Mouse (Mus musculus) embryonic facial prominence, embryonic 15.5 days (tissue): ENCODE data around the gene Nrsn2. TPM values are rescaled to one million over a fixed set of nuclear protein-coding genes. Genes with fewer than 3 reads are reported as not detected.

ENCODE experiments used
- ATAC-seq: fragments of 200-750 bp; cut with Nextera tagmentation; 2 replicates; pipeline ENCODE4 v1.8.0; 2017; ENCODE audit warnings: low read depth, moderate TSS enrichment; ENCODE audit not compliant: insufficient number of reproducible peaks, low FRiP score, low TSS enrichment
- H3K27ac ChIP-seq: fragments of 300-500 bp; sonication (generic); replicated peaks from 2 replicates; pipeline ENCODE4 v1.5.1; 2015; ENCODE audit warnings: mild to moderate bottlenecking, inconsistent platforms
- H3K27me3 ChIP-seq: fragments of 300-500 bp; sonication (generic); 2 replicates; pipeline ENCODE4 v1.6.1; 2015; ENCODE audit warnings: inconsistent platforms
- H3K36me3 ChIP-seq: fragments of 300-500 bp; sonication (generic); 2 replicates; pipeline ENCODE4 v1.6.1; 2015; ENCODE audit warnings: mild to moderate bottlenecking, inconsistent platforms
- H3K4me1 ChIP-seq: fragments of 300-500 bp; sonication (generic); 2 replicates; pipeline ENCODE4 v1.6.1; 2015; ENCODE audit warnings: inconsistent platforms
- H3K4me2 ChIP-seq: fragments of 300-500 bp; sonication (generic); replicated peaks from 2 replicates; pipeline ENCODE4 v1.6.1; 2015; ENCODE audit warnings: mild to moderate bottlenecking, inconsistent platforms
- H3K4me3 ChIP-seq: fragments of 300-500 bp; sonication (generic); replicated peaks from 2 replicates; pipeline ENCODE4 v1.5.1; 2015; ENCODE audit warnings: mild to moderate bottlenecking, inconsistent platforms
- H3K9ac ChIP-seq: fragments of 300-500 bp; sonication (generic); 2 replicates; pipeline ENCODE4 v1.6.1; 2015; ENCODE audit warnings: inconsistent platforms
- H3K9me3 ChIP-seq: fragments of 300-500 bp; sonication (generic); replicated peaks from 2 replicates; pipeline ENCODE4 v1.6.1; 2016; ENCODE audit warnings: inconsistent platforms
- WGBS: fragments of 180-500 bp; shearing (Covaris S2); methylation state at CpG from one replicate; pipeline ENCODE4 v1.1.7; 2015; 5-methylcytosine and 5-hydroxymethylcytosine counted together
- polyA plus RNA-seq: library from polyadenylated mRNA; unstranded; fragments of >200 nt; fragmentation: Nextera tagmentation; extraction: Ambion mirVana; gene quantifications from 2 replicates; pipeline ENCODE4 v1.2.1, GENCODE M21; 2015

The Nrsn2 gene
- polyA plus RNA-seq, 1 experiment from 2014 or later, result 1.0 TPM

- Histone ChIP-seq H3K4me1 (no peaks in the 10 kb centered on the region), H3K27me3 (no peaks in the 10 kb centered on the region), H3K4me3 (no peak overlapping the region), H3K27ac (no peak overlapping the region), H3K9ac (no peak overlapping the region), H3K4me2 (no peak overlapping the region), H3K9me3 (no peaks in the 10 kb centered on the region), H3K36me3 (no peaks in the 10 kb centered on the region)
- no peak for ATAC-seq
- WGBS, result 87% methylated on average over 3 of the region's 3 CpGs
Observed at GRCm38 (mm10) chr2:152357254-152357653, 19.2 kb downstream of the Nrsn2 start.

GRCm38 (mm10) chr2:152349842-152350540 is 26.4 kb downstream of the Nrsn2 start:
- Histone ChIP-seq H3K27me3 (no peaks in the 10 kb centered on the region), H3K9me3 (no peaks in the 10 kb centered on the region), H3K4me3 (no peak overlapping the region), H3K4me1 (no peaks in the 10 kb centered on the region), H3K27ac (no peak overlapping the region), H3K9ac (no peak overlapping the region), H3K4me2 (no peak overlapping the region), H3K36me3 (no peaks in the 10 kb centered on the region)
- ATAC-seq, result no peak
- WGBS, result 86% methylated on average over 8 of the region's 8 CpGs

- 73% methylated on average over 6 of the region's 6 CpGs for WGBS
- ATAC-seq, result no peak
- H3K36me3 ChIP-seq, result no peaks in the 10 kb centered on the region
- H3K27me3 ChIP-seq, result 0 out of 2 replicates have a peak, but pooled peaks cover 3% of the 10 kb centered on the region
- peaks cover 5% of the 10 kb centered on the region for H3K4me1 ChIP-seq
- H3K27ac ChIP-seq, result no peak overlapping the region
- no peak overlapping the region for H3K4me2 ChIP-seq
- H3K9ac ChIP-seq, result no peak overlapping the region
- no peak overlapping the region for H3K4me3 ChIP-seq
- no peaks in the 10 kb centered on the region for H3K9me3 ChIP-seq
Observed at GRCm38 (mm10) chr2:152349205-152349604, 27.2 kb downstream of the Nrsn2 start.

GRCm38 (mm10) chr2:152347722-152348121 is 28.7 kb downstream of the Nrsn2 start:
- 0 out of 2 replicates have a peak, but pooled peaks cover 3% of the 10 kb centered on the region for H3K27me3 ChIP-seq
- H3K4me1 ChIP-seq, result peaks cover 13% of the 10 kb centered on the region
- no peak overlapping the region for H3K9ac ChIP-seq
- H3K27ac ChIP-seq, result no peak overlapping the region
- WGBS, result 67% methylated on average over 2 of the region's 2 CpGs
- H3K36me3 ChIP-seq, result no peaks in the 10 kb centered on the region
- no peaks in the 10 kb centered on the region for H3K9me3 ChIP-seq
- ATAC-seq, result no peak
- H3K4me3 ChIP-seq, result no peak overlapping the region
- H3K4me2 ChIP-seq, result no peak overlapping the region

- no peak for ATAC-seq
- Histone ChIP-seq H3K9me3 (no peaks in the 10 kb centered on the region), H3K9ac (no peak overlapping the region), H3K4me1 (peaks cover 13% of the 10 kb centered on the region), H3K4me2 (no peak overlapping the region), H3K27ac (no peak overlapping the region), H3K27me3 (0 out of 2 replicates have a peak, but pooled peaks cover 3% of the 10 kb centered on the region), H3K4me3 (no peak overlapping the region), H3K36me3 (no peaks in the 10 kb centered on the region)
- WGBS, result 30% methylated on average over 9 of the region's 9 CpGs
Observed at GRCm38 (mm10) chr2:152346776-152347465, 29.5 kb downstream of the Nrsn2 start.

- Histone ChIP-seq H3K27me3 (0 out of 2 replicates have a peak, but pooled peaks cover 3% of the 10 kb centered on the region), H3K4me1 (peaks cover 13% of the 10 kb centered on the region), H3K27ac (no peak overlapping the region), H3K9me3 (no peaks in the 10 kb centered on the region), H3K36me3 (no peaks in the 10 kb centered on the region), H3K4me3 (no peak overlapping the region), H3K9ac (no peak overlapping the region), H3K4me2 (no peak overlapping the region)
- no peak for ATAC-seq
- 56% methylated on average over 6 of the region's 6 CpGs for WGBS
Observed at GRCm38 (mm10) chr2:152345393-152345792, 31.0 kb downstream of the Nrsn2 start.

GRCm38 (mm10) chr2:152344909-152345308 is 31.5 kb downstream of the Nrsn2 start:
- no peak overlapping the region for H3K27ac ChIP-seq
- H3K36me3 ChIP-seq, result no peaks in the 10 kb centered on the region
- H3K9ac ChIP-seq, result no peak overlapping the region
- H3K4me2 ChIP-seq, result no peak overlapping the region
- H3K4me1 ChIP-seq, result peaks cover 13% of the 10 kb centered on the region
- no peak for ATAC-seq
- 0 out of 2 replicates have a peak, but pooled peaks cover 3% of the 10 kb centered on the region for H3K27me3 ChIP-seq
- WGBS, result 63% methylated on average over 5 of the region's 5 CpGs
- H3K9me3 ChIP-seq, result no peaks in the 10 kb centered on the region
- H3K4me3 ChIP-seq, result no peak overlapping the region

GRCm38 (mm10) chr2:152344361-152344760 is 32.1 kb downstream of the Nrsn2 start:
- no peak overlapping the region for H3K27ac ChIP-seq
- no peak for ATAC-seq
- 0 out of 2 replicates have a peak, but pooled peaks cover 3% of the 10 kb centered on the region for H3K27me3 ChIP-seq
- H3K9me3 ChIP-seq, result no peaks in the 10 kb centered on the region
- H3K36me3 ChIP-seq, result no peaks in the 10 kb centered on the region
- WGBS, result 9% methylated on average over 10 of the region's 10 CpGs
- H3K4me2 ChIP-seq, result peak overlapping the region; percentile 95
- H3K9ac ChIP-seq, result peak overlapping the region; percentile 24; the same call in 1 of the 2 replicates
- peaks cover 13% of the 10 kb centered on the region for H3K4me1 ChIP-seq
- peak overlapping the region; percentile 56 for H3K4me3 ChIP-seq

GRCm38 (mm10) chr2:152343329-152344213 is 32.9 kb downstream of the Nrsn2 start, which contains the start of gene Trib3:
Trib3 (minus strand) TSS chr2:152344032.
- H3K9me3 ChIP-seq, result no peaks in the 10 kb centered on the region
- peak within 1 kb of the TSS; percentile 95 for H3K4me2 ChIP-seq
- H3K4me1 ChIP-seq, result peaks cover 13% of the 10 kb centered on the region
- peak within 1 kb of the TSS; percentile 56 for H3K4me3 ChIP-seq
- peak within 1 kb of the TSS; percentile 24 for H3K9ac ChIP-seq
- no peak within 1 kb of the TSS for H3K27ac ChIP-seq
- H3K27me3 ChIP-seq, result 0 out of 2 replicates have a peak, but pooled peaks cover 3% of the 10 kb centered on the region
- under 1% methylated on average over 52 of the region's 52 CpGs for WGBS
- H3K36me3 ChIP-seq, result no peaks in the 10 kb centered on the region
- ATAC-seq, result peak; percentile 79

- Histone ChIP-seq H3K9me3 (no peaks in the 10 kb centered on the region), H3K4me1 (peaks cover 13% of the 10 kb centered on the region), H3K27me3 (0 out of 2 replicates have a peak, but pooled peaks cover 3% of the 10 kb centered on the region), H3K27ac (no peak overlapping the region), H3K36me3 (no peaks in the 10 kb centered on the region), H3K9ac (no peak overlapping the region), H3K4me2 (no peak overlapping the region), H3K4me3 (no peak overlapping the region)
- 88% methylated on average over 22 of the region's 22 CpGs for WGBS
- no peak for ATAC-seq
Observed at GRCm38 (mm10) chr2:152339631-152340179, 36.7 kb downstream of the Nrsn2 start.
